Mouse (Mus musculus): Measurements from ENCODE around the gene Sipa1.

The Sipa1 gene

DNA sequence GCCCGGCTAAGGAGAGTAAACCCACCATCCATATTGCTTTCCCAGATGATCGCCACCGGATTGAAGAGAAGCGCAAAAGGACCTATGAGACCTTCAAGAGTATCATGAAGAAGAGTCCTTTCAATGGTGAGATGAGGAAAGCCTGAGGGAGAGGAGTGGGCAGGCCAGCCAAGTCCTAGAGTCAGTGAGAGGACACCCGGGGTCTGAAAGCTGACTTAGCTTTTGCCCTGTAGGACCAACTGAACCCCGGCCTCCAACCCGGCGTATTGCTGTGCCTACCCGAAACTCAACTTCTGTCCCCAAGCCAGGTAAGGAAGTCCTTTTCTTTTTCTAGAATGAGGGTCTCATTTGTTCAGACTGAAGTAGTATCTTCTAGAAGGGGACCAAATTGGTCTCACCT lies 18.2 kb downstream of the Sipa1 start:
- DNase-seq (ENCODE audit: low spot score): no peak

DNA sequence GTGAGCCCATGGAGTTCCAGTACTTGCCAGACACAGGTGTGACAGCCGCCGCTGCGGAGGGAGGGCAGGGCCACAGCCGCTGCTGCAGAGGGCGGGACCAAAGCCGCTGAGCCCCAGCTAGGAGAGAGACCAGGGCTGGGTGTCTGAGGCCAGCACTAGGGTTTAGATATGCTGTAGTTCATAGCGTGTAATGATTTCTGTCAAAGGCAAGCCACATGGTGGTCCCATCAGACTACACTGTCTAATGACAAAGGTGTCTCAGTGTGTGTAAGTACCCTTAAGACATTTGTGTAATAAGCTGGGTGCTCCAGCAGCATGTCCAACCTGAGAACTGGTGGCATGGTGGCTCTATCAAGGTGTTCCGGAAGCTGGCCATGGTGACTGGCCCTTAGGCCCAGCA lies 21.9 kb downstream of the Sipa1 start:
- no peak for DNase-seq (ENCODE audit: low spot score)

DNA sequence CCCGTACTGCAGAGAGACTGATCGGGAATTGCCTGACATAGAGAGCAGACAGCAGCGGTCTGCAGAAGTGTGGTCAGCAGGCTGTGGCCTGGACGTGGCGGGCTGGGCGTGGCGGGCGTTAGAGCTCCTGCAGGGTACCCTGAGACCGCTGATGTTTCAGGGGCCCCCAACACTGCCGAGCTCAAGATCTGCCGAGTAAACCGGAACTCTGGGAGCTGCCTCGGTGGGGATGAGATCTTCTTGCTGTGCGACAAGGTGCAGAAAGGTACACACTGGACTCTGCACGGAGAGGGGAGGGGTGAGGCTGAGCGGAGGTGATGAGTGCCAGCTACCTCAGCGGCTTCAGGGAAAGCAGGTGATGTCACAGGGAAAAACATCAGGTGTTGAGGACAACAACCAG lies 22.5 kb downstream of the Sipa1 start:
- no peak for DNase-seq (ENCODE audit: low spot score)

DNA sequence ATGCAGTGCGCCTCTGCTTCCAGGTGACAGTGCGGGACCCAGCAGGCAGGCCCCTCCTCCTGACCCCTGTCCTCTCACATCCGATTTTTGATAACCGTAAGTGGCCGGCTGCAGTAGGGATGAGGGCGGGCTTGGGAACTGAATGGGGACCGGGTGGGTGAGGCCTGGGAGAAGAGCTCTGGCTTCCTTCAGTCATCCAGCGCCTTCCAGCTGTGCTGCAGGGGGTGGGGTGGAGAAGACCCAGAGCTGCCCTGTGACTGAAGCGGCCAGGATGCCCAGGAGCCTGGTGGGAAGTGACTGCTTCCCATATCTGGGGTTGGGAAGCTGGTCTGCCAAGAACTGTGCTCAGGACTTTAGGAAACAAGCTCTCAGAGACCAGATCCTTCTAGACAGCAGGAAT lies 23.2 kb downstream of the Sipa1 start:
- no peak for DNase-seq (ENCODE audit: low spot score)

DNA sequence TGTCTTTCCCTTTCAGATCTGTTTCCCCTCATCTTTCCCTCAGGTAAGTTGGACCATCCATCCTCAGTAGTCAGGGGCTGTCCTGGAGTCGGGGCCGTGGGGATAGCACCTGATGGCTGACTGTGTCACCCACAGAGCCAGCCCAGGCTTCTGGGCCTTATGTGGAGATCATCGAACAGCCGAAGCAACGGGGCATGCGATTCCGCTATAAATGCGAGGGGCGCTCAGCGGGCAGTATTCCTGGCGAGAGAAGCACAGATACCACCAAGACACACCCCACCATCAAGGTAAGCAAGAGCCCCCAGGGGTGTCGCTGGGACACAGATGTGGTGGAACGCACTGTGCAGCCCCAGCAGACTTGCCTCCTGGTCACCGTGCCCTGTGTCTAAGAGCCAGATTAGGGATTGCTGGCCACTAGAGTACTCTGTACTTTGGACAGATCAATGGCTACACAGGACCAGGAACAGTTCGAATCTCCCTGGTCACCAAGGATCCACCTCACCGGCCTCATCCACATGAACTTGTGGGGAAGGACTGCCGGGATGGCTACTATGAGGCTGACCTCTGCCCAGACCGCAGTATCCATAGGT lies 25.0 kb downstream of the Sipa1 start:
- no peak for DNase-seq (ENCODE audit: low spot score)

DNA sequence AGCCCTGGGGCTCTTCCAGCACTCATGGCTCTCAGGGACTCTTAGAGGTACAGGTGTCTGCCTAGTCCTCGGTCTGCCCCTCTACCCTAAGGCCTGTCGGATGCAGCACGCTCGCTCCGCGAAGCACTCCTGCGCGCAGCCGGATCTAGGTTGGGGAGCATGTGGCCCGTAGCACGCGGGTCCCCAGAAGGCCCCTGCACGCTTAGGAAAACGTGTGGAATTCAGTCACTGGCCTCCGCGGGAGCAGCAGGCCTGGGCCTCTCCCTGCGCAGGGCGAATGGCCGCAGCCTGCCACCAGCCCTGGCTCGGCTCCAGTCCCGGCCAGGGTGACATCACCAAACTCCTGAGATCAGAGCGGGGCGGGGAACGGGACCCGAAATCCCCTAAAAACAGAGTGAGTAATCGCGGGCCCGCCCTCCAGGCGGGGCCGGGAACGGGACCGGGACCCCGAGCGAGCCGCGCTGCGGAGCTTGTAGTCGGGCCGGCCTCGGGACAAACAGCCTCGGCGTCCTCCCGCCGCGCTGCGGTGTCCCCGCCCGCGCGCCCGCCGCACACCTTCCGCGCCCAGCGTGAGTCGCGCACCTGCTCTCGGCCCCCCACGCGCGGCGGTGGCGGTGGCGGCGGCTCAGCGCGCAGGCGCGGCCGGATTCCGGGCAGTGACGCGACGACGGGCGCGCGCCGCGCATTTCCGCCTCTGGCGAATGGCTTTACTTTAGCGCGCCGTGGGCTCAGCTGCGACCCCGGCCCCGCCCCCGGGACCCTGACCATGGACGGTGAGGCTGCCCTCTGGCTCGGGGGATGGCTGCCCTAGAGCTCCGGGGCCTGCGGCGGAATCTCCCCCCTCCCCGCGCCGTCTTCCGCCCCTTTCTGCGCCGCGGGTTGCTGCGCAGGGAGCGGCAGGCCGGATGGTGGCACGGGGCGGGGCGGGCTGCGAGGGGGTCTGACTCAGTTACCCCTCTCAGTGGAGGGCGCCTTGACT lies 26.1 kb downstream of the Sipa1 start, which contains the start of gene Rela:
Rela (plus strand) TSS at position 415 of the 979 bp plus-strand sequence.
- peak; percentile 87 for DNase-seq (ENCODE audit: low spot score)

DNA sequence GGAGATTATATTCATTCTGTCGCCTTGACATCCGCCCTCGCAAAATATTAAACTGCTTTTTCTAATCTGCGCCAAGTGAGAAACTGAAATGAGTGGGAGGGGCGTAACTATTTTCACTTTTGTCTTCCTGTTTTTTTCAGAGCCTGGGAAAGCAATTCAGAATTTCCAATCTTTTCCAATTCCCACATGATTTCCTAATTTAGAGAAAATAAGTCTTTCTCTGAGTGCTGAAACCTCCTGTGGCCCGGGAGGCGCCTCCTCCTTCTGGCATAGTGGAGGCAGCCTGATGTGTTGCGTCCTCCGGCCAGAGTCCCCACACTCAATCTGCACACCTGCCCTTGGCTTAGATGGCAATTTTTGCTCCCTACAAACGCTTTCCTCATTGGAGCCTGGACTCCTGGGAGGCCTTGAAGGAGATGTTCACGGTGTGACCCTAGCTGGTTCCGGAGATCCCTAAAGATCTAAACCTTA lies 26.9 kb downstream of the Sipa1 start:
- no peak for DNase-seq (ENCODE audit: low spot score)

DNA sequence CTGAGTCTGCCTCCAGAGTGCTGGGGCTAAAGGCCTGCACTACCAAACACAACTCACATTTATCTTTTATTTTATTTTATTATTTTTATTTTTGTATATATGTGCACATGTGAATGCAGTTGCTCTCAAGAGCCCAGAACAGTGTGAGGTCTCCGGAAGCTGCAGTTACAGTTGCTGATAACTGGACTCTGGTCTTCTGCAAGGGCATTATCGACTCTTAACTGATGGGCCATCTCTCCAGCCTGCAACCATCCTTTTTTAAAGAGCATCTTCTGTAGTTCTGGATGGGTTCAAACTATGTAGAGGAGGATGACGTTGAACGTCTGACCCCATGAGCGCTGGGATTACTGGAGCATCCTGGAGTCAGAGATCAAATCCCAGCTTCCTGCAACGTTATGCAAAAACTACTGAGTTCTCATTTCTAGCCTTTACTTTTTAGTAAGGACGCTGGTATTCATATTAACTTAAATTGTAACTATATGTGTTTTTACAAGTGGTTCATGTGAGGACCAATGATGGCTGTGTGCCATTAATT lies 27.4 kb downstream of the Sipa1 start:
- DNase-seq (ENCODE audit: low spot score): no peak

DNA sequence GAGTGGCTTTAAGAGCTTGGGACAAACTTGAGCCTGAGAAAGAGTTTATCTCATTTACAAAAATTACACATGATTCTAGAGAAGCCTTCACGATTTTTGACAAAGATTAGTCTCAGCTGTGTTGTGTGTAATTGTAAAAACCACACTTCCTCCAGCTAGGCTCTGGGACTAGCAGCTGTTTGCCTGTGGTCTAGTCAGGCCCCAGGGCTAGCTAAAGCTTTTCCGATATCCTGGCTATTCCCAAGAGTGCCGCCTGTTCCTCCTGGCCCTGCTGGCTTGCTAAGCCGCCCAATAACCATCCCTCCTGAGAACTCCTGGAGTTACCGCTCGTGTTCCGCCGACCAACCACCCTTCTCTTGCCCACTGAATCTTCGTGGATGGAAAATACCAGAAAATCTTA lies 31.4 kb downstream of the Sipa1 start:
- no peak for DNase-seq (ENCODE audit: low spot score)

DNA sequence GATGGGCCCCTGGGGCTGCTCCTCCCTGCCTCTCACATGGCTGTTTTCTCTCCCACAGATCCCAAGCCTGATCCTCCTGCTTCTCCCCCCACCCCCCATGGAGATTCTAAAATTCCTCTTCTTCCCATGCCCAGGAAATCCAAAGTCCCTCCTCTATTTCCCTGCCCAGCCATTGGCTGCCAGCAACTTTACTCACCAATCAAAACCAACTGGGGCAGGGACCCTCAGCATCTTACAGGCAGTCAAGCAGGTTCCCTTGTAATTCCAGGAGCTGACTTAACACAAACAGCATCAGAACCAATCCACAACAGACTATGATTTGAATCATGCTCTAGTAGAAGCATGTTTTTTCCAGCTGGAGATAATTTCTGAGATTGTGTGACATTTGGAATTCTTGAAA lies 33.6 kb downstream of the Sipa1 start:
- DNase-seq (ENCODE audit: low spot score): no peak

DNA sequence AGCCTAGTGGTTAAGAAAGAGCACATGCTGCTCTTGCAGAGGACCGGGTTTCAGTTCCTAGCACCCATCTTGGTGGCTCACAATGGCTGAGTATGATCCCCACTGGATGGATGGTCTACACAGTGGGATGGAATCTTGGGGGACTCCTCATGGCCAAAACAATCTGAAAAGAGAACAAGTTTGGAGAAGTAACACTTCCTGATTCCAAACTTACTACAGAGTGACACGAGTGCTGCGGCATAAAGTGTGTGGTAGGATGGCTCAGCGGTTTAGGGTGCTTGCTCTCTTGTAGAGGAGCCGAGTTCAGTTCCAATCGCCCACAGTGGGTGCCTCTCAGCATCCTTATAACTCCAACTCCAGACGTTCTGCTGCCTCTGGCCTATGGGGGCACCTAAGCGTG lies 38.2 kb downstream of the Sipa1 start:
- DNase-seq (ENCODE audit: low spot score): no peak

DNA sequence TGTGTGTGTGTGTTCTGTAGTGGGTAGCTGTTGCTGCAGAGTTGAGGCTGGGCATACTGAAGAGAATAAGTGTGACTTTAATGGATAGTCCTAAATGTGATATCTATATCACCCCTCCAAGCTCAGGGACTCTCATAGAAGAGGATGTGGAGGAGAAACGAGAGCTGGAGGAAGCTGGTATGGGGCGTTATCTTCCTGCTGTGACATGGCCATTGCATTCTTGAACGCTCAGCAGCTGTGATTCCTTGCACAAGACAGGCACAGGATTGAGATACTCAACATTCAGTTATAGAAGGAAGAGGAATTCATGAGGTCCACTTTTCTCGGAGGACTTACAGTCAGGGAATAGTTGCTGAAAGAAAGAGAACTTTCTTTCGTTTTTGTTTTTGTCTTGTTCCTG lies 41.6 kb downstream of the Sipa1 start:
- no peak for DNase-seq (ENCODE audit: low spot score)

DNA sequence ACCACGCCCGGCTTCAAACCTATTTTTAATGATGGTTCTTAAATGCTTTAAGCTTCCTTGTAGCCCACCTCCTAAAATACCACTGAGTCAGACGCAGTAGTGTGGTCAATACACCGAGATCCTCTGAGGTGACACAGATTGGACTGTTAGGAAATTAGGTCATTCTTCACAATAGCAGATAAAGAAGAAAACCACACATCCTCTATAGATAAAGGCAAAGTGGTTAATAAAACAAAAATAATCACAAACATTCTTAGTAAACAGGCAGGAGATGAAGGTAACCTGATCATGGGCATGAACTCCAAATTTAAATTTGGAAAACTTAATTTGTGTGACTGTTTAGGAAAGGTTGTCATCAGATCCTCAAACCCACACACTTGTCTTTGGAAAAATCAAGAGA lies 43.5 kb downstream of the Sipa1 start:
- DNase-seq (ENCODE audit: low spot score): no peak

DNA sequence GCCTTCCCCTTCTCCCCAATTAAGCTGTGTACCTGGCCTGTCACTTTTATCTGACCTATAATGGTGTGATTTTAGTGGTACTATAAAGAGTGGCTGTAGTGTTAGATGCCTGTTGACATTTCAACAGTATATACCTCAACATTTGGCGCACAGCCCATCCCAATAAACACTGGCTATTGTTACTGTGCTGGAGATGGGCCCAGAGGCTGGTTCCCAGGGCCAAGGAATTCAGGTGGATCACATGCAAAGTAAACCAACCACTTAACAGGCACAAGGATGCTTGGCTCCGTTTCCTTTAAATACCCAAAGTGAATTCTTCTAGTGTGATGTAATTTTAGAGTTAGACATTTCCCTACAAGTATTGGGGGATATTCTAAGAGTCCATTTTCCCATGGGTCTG lies 48.6 kb downstream of the Sipa1 start:
- no peak for DNase-seq (ENCODE audit: low spot score)

DNA sequence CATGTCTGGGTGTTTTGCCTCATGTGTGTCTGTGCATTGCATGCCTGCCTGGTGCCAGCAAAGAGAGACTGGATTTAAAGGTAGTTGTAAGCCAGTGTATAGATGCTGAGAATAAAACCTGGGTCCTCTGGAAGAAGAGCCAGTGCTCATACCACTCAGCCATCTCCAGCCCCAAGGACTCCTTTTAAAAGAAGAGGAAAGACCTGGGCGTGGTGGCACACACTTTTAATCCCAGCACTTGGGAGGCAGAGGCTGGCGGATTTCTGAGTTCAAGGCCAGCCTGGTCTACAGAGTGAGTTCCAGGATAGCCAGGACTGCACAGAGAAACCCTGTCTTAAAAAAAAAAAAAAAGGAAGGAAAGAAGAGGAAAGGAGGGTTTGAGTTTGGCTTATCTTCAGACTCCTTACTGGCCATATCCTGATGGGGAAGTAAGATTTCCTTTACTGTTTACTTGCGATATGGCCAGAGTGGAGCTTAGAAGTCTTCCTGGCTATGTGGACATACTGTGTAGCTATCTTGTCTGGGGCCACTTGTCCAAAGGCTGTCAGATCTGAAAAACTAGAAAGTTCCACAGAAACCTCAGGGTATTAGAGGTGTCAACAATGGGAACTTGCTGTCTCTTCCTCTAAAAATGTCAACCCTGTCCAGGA lies 50.6 kb downstream of the Sipa1 start:
- DNase-seq (ENCODE audit: low spot score): no peak

DNA sequence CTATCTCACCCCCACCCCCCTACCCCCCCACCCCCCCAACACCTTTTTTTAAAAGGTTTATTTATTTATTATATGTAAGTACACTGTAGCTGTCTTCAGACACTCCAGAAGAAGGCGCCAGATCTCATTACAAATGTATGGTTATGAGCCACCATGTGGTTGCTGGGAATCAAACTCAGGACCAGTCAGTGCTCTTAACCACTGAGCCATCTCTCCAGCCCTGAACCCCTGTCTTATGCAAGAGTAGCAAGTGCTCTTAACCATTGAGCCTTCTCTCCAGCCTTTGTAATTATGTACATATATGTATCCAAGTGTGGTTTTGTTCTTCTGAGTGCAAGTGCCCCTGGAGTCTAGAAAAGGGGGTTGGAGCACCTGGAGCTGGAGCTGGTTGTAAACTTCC lies 51.5 kb downstream of the Sipa1 start:
- DNase-seq (ENCODE audit: low spot score): no peak

DNA sequence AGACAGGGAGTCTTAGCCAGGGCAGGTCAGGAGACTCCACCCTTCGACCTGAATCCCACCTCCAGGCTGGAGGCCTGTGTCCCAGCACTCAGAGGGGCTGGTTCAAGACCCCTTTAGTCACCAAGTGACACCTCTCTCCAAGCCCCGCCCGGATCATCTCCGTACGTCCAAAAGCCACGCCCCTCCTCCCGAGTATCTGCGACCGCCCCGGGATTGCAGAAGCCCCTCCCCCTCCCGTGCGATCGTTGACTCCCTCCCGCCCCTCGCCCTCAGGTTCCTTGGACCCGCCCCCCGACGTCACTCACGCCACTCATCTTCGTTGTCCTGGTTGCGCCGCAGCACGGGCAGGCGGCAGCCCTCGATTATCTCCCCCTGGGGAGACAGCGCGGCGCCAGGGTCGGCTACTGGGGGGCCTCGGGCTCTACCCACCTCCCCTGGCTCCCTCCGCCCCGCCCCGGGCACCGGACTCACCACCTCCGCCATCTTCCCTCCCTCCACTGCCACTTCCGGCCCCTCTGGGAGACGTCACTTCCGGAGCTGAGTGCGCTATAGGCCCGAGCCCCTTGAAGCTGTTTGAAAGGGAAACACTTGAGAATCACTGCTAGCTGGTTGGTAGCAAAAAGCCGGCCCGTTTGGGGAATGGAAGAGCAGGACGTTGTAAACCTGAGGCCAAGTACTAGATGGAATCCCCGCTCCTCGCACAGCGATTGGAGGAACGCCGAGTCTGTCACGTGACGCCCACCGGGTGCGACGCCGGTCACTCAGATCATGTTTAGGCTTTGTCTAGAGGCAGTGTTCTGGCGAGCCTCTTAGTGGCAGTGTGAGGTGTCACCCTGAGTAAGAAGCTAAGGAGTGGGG lies 53.7 kb downstream of the Sipa1 start, which contains the start of gene Kat5:
Kat5 (minus strand) TSS at position 691 of the 858 bp plus-strand sequence.
- DNase-seq (ENCODE audit: low spot score): peak; percentile 95

DNA sequence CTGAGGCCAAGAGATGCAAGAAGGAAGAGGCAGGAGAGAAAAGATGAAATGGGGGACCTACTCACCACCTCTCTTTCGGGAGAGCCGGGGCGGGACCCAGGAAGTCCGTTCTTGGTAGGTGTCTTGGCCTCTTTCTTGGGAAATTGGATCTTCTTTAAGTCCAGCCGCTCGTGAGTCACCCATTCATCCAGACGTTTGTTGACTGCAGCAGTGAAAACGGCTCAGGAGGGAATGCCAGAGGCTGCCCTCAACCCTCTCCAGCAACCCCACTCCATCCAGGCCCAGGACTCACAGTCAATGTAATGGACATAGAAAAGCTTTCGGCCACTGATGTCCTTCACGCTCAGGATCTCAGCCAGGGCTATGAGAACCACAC lies 54.3 kb downstream of the Sipa1 start:
- no peak for DNase-seq (ENCODE audit: low spot score)

DNA sequence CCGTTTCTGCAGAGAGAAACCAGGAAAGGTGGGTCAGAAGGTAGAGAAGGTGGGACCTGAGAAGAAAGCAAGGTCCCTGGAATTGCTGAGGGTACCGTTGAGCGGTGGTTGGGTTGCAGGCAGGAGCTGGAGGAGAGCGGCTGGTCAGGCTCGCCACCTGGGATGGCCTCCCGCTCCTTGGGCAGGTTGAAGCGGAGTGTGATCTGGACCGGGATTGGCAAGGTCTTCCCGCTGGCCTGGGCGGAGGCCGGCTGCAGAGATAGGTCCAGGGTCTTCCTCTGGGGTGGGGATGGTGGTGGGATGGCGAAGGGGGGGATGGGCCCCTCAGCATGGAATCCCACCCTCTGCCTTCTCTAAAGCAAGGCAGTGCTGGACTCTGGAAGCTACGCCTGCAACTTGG lies 54.8 kb downstream of the Sipa1 start:
- no peak for DNase-seq (ENCODE audit: low spot score)

DNA sequence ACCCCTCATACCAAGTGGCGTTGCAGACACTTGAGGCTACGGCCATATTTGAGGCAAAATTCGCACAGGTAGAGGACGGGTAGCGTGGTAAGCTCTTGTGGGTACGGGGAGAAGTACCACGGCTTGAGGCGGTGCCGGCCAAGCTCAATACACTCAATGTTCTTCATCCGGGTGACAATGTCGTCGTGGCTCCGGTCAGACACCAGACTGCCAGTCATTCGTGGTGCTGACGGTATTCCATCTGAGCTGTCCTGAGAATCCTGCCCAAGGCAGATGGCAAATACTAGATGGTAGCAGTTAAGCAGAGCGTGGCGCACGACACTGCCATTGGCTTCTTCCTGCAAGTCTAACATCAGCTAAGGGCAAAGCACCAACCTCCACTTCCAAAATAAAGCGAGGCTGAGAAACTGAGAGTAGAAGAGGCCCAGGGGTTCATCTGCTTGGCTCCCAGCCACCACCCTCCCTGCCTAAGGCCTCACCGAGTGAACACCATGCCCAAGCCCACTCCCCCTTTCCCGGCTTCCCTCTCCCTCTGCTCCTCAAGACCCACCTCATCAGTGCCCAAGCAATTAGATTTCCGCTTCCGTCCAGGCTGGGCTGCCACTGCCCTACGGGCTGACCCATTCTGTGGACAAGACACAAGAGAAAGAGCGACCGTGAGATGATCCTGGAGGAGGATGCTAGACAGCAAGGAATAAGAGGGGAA lies 55.6 kb downstream of the Sipa1 start:
- no peak for DNase-seq (ENCODE audit: low spot score)

DNA sequence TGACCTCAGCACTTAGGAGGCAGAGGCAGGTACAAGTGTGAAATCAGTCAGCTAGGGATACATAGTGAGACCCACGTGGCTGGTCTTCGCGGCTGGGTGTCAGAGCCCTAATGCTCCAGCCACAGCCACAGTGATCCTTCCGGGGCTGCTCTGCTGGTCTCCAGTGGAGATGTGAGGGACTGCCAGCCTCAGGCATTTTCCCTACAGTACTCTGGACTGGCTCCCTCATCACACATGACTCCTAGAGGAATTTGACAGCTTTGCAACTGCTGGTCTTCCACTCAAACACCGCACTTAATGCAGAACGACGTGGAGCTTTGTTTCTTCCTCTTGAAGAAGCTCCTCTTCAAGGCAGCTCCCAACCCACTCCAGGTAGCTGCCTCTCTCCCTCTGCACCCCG lies 57.3 kb downstream of the Sipa1 start:
- DNase-seq (ENCODE audit: low spot score): no peak

All from embryo, embryonic 10 days (tissue).